Mouse (Mus musculus): Measurements from ENCODE around the gene Abcc3. TPM values are rescaled to one million over a fixed set of nuclear protein-coding genes. Genes with fewer than 3 reads are reported as not detected.
A peak's percentile ranks its signal among the peaks of the same experiment; 100 is the strongest.

Abcc3 gene
- polyA plus RNA-seq, 1 experiment from 2014 or later = 2.5 TPM

GRCm38 (mm10) chr11:94390825-94391224 lies 2.0 kb downstream of the Abcc3 start:
- peaks cover 27% of the 10 kb centered on the region for H3K4me1 ChIP-seq (ENCODE audit: control insufficient read depth, insufficient read depth, low read length)
- no peaks in the 10 kb centered on the region for H3K9me3 ChIP-seq (ENCODE audit: control insufficient read depth, low read length)
- no peaks in the 10 kb centered on the region for H3K27me3 ChIP-seq (replicated peaks; ENCODE audit: control insufficient read depth, insufficient read depth, low read length)
- no peaks in the 10 kb centered on the region for H3K36me3 ChIP-seq (ENCODE audit: control insufficient read depth, insufficient read depth, low read length)
- WGBS = 76% methylated on average over 6 of the region's 6 CpGs
- H3K4me2 ChIP-seq (ENCODE audit: low read depth, low read length) = no peak overlapping the region
- no peak overlapping the region for H3K4me3 ChIP-seq (ENCODE audit: low read length)
- H3K27ac ChIP-seq (ENCODE audit: low read length) = no peak overlapping the region
- ATAC-seq = no peak
- no peak overlapping the region for H3K9ac ChIP-seq (ENCODE audit: low read depth, low read length)

GRCm38 (mm10) chr11:94389724-94390396 lies 2.9 kb downstream of the Abcc3 start:
- peaks cover 35% of the 10 kb centered on the region for H3K4me1 ChIP-seq (ENCODE audit: control insufficient read depth, insufficient read depth, low read length)
- WGBS = 57% methylated on average over 6 of the region's 6 CpGs
- no peak overlapping the region for H3K4me2 ChIP-seq (ENCODE audit: low read depth, low read length)
- no peaks in the 10 kb centered on the region for H3K27me3 ChIP-seq (replicated peaks; ENCODE audit: control insufficient read depth, insufficient read depth, low read length)
- no peaks in the 10 kb centered on the region for H3K36me3 ChIP-seq (ENCODE audit: control insufficient read depth, insufficient read depth, low read length)
- ATAC-seq = peak; percentile 69
- no peak overlapping the region for H3K4me3 ChIP-seq (ENCODE audit: low read length)
- H3K9ac ChIP-seq (ENCODE audit: low read depth, low read length) = no peak overlapping the region
- no peaks in the 10 kb centered on the region for H3K9me3 ChIP-seq (ENCODE audit: control insufficient read depth, low read length)
- H3K27ac ChIP-seq (ENCODE audit: low read length) = no peak overlapping the region

GRCm38 (mm10) chr11:94389021-94389420 lies 3.8 kb downstream of the Abcc3 start:
- Histone ChIP-seq H3K9me3 (ENCODE audit: control insufficient read depth, low read length) (no peaks in the 10 kb centered on the region), H3K27ac (ENCODE audit: low read length) (no peak overlapping the region)
- WGBS = 76% methylated on average over 4 of the region's 4 CpGs

GRCm38 (mm10) chr11:94387756-94388155 lies 5.0 kb downstream of the Abcc3 start:
- Histone ChIP-seq H3K36me3 (ENCODE audit: control insufficient read depth, insufficient read depth, low read length) (no peaks in the 10 kb centered on the region), H3K9me3 (ENCODE audit: control insufficient read depth, low read length) (no peaks in the 10 kb centered on the region), H3K4me1 (ENCODE audit: control insufficient read depth, insufficient read depth, low read length) (peaks cover 35% of the 10 kb centered on the region), H3K4me2 (ENCODE audit: low read depth, low read length) (no peak overlapping the region), H3K9ac (ENCODE audit: low read depth, low read length) (no peak overlapping the region), H3K27ac (ENCODE audit: low read length) (no peak overlapping the region), H3K27me3 (replicated peaks; ENCODE audit: control insufficient read depth, insufficient read depth, low read length) (no peaks in the 10 kb centered on the region), H3K4me3 (ENCODE audit: low read length) (no peak overlapping the region)
- WGBS = 71% methylated on average over 4 of the region's 4 CpGs
- no peak for ATAC-seq

More at GRCm38 (mm10) chr11:94389021-94389420, 3.8 kb downstream of the Abcc3 start:
- H3K4me1 ChIP-seq (ENCODE audit: control insufficient read depth, insufficient read depth, low read length) = peaks cover 35% of the 10 kb centered on the region
- no peak overlapping the region for H3K9ac ChIP-seq (ENCODE audit: low read depth, low read length)
- no peak overlapping the region for H3K4me2 ChIP-seq (ENCODE audit: low read depth, low read length)
- no peaks in the 10 kb centered on the region for H3K27me3 ChIP-seq (replicated peaks; ENCODE audit: control insufficient read depth, insufficient read depth, low read length)
- H3K4me3 ChIP-seq (ENCODE audit: low read length) = no peak overlapping the region
- no peak for ATAC-seq
- H3K36me3 ChIP-seq (ENCODE audit: control insufficient read depth, insufficient read depth, low read length) = no peaks in the 10 kb centered on the region

- 22% methylated on average over 12 of the region's 12 CpGs for WGBS
- H3K27ac ChIP-seq (ENCODE audit: low read length) = peak overlapping the region; percentile 3
- ATAC-seq = peak; percentile 75
- H3K9ac ChIP-seq (ENCODE audit: low read depth, low read length) = no peak overlapping the region
- no peaks in the 10 kb centered on the region for H3K36me3 ChIP-seq (ENCODE audit: control insufficient read depth, insufficient read depth, low read length)
- peak overlapping the region; percentile 33; the same call in 1 of the 2 replicates for H3K4me2 ChIP-seq (ENCODE audit: low read depth, low read length)
- H3K9me3 ChIP-seq (ENCODE audit: control insufficient read depth, low read length) = no peaks in the 10 kb centered on the region
- H3K4me1 ChIP-seq (ENCODE audit: control insufficient read depth, insufficient read depth, low read length) = peaks cover 29% of the 10 kb centered on the region
- no peak overlapping the region for H3K4me3 ChIP-seq (ENCODE audit: low read length)
- H3K27me3 ChIP-seq (replicated peaks; ENCODE audit: control insufficient read depth, insufficient read depth, low read length) = no peaks in the 10 kb centered on the region
These were observed 6.6 kb downstream of the Abcc3 start for GRCm38 (mm10) chr11:94385977-94386771.

GRCm38 (mm10) chr11:94379736-94380135 lies 13.1 kb downstream of the Abcc3 start:
- H3K36me3 ChIP-seq (ENCODE audit: control insufficient read depth, insufficient read depth, low read length) = no peaks in the 10 kb centered on the region
- no peak overlapping the region for H3K27ac ChIP-seq (ENCODE audit: low read length)
- H3K4me1 ChIP-seq (ENCODE audit: control insufficient read depth, insufficient read depth, low read length) = 0 out of 2 replicates have a peak, but pooled peaks cover 2% of the 10 kb centered on the region
- H3K4me2 ChIP-seq (ENCODE audit: low read depth, low read length) = no peak overlapping the region
- no peak overlapping the region for H3K9ac ChIP-seq (ENCODE audit: low read depth, low read length)
- no peak overlapping the region for H3K4me3 ChIP-seq (ENCODE audit: low read length)
- H3K9me3 ChIP-seq (ENCODE audit: control insufficient read depth, low read length) = no peaks in the 10 kb centered on the region
- no peaks in the 10 kb centered on the region for H3K27me3 ChIP-seq (replicated peaks; ENCODE audit: control insufficient read depth, insufficient read depth, low read length)
- ATAC-seq = no peak
- 74% methylated on average over 8 of the region's 8 CpGs for WGBS

GRCm38 (mm10) chr11:94379061-94379460 lies 13.7 kb downstream of the Abcc3 start:
- 28% methylated on average over 2 of the region's 2 CpGs for WGBS
- Histone ChIP-seq H3K36me3 (ENCODE audit: control insufficient read depth, insufficient read depth, low read length) (no peaks in the 10 kb centered on the region), H3K9ac (ENCODE audit: low read depth, low read length) (no peak overlapping the region), H3K4me3 (ENCODE audit: low read length) (no peak overlapping the region), H3K27me3 (replicated peaks; ENCODE audit: control insufficient read depth, insufficient read depth, low read length) (no peaks in the 10 kb centered on the region), H3K9me3 (ENCODE audit: control insufficient read depth, low read length) (no peaks in the 10 kb centered on the region), H3K4me1 (ENCODE audit: control insufficient read depth, insufficient read depth, low read length) (0 out of 2 replicates have a peak, but pooled peaks cover 2% of the 10 kb centered on the region), H3K4me2 (ENCODE audit: low read depth, low read length) (no peak overlapping the region), H3K27ac (ENCODE audit: low read length) (no peak overlapping the region)
- ATAC-seq = no peak

- WGBS = 82% methylated on average over 13 of the region's 13 CpGs
- Histone ChIP-seq H3K36me3 (ENCODE audit: control insufficient read depth, insufficient read depth, low read length) (no peaks in the 10 kb centered on the region), H3K9me3 (ENCODE audit: control insufficient read depth, low read length) (no peaks in the 10 kb centered on the region), H3K4me1 (ENCODE audit: control insufficient read depth, insufficient read depth, low read length) (peaks cover 14% of the 10 kb centered on the region; the same call in 1 of the 2 replicates), H3K27me3 (replicated peaks; ENCODE audit: control insufficient read depth, insufficient read depth, low read length) (peaks cover 5% of the 10 kb centered on the region; the same call in 1 of the 2 replicates), H3K4me3 (ENCODE audit: low read length) (no peak overlapping the region), H3K27ac (ENCODE audit: low read length) (no peak overlapping the region), H3K4me2 (ENCODE audit: low read depth, low read length) (no peak overlapping the region), H3K9ac (ENCODE audit: low read depth, low read length) (no peak overlapping the region)
- ATAC-seq = no peak
These were observed 18.4 kb downstream of the Abcc3 start for GRCm38 (mm10) chr11:94374276-94374948.

- Histone ChIP-seq H3K27ac (ENCODE audit: low read length) (no peak overlapping the region), H3K27me3 (replicated peaks; ENCODE audit: control insufficient read depth, insufficient read depth, low read length) (peaks cover 5% of the 10 kb centered on the region; the same call in 1 of the 2 replicates), H3K4me3 (ENCODE audit: low read length) (no peak overlapping the region), H3K4me1 (ENCODE audit: control insufficient read depth, insufficient read depth, low read length) (peaks cover 12% of the 10 kb centered on the region; the same call in 1 of the 2 replicates), H3K4me2 (ENCODE audit: low read depth, low read length) (no peak overlapping the region), H3K9me3 (ENCODE audit: control insufficient read depth, low read length) (no peaks in the 10 kb centered on the region), H3K9ac (ENCODE audit: low read depth, low read length) (0 out of 2 replicates have a peak overlapping the region, but pooled peaks have one; percentile 29), H3K36me3 (ENCODE audit: control insufficient read depth, insufficient read depth, low read length) (no peaks in the 10 kb centered on the region)
- 15% methylated on average over 5 of the region's 5 CpGs for WGBS
- ATAC-seq = peak; percentile 87
These were observed 22.0 kb downstream of the Abcc3 start for GRCm38 (mm10) chr11:94370809-94371208.
